Mouse (Mus musculus) CH12.LX (cell line): Measurements from ENCODE around the gene Cyp4b1.
"Not testable (repeated sequence)": the region's sequence is repeated elsewhere in the genome, so short reads cannot be mapped to it uniquely, and the experiment has no call there.

Source experiments
- CHD1 ChIP-seq: IDR thresholded peaks from 2 replicates; pipeline ENCODE4 v1.6.1; 2012; ENCODE audit warnings: low read depth, low read length, improper control_type of control experiment, inconsistent platforms
- CTCF ChIP-seq, 2 experiments: IDR thresholded peaks in 1 of 2; conservative IDR thresholded peaks in 1 of 2; 2 replicates each; pipeline ENCODE4 v1.5.1; 2011 to 2012; ENCODE audit warnings: low read depth in 2 of 2, low read length in 2 of 2, improper control_type of control experiment in 1 of 2, inconsistent platforms in 1 of 2, mild to moderate bottlenecking in 1 of 2, moderate library complexity in 1 of 2
- E2F4 ChIP-seq: IDR thresholded peaks from 2 replicates; pipeline ENCODE4 v1.6.1; 2011; ENCODE audit warnings: low read depth, low read length, improper control_type of control experiment; ENCODE audit not compliant: insufficient replicate concordance
- MAFK ChIP-seq: IDR thresholded peaks from 2 replicates; pipeline ENCODE4 v1.6.1; 2011; ENCODE audit warnings: low read length, improper control_type of control experiment; ENCODE audit not compliant: insufficient replicate concordance
- MAX ChIP-seq: IDR thresholded peaks from 2 replicates; pipeline ENCODE4 v1.6.1; 2011; ENCODE audit warnings: low read length, improper control_type of control experiment
- NRF1 ChIP-seq: IDR thresholded peaks from 2 replicates; pipeline ENCODE4 v1.6.1; 2014; ENCODE audit warnings: low read depth, mild to moderate bottlenecking, inconsistent platforms, low read length, improper control_type of control experiment, moderate library complexity
- USF1 ChIP-seq: IDR thresholded peaks from 2 replicates; pipeline ENCODE4 v1.6.1; 2014; ENCODE audit warnings: low read depth, mild to moderate bottlenecking, inconsistent platforms, low read length, improper control_type of control experiment

DNA sequence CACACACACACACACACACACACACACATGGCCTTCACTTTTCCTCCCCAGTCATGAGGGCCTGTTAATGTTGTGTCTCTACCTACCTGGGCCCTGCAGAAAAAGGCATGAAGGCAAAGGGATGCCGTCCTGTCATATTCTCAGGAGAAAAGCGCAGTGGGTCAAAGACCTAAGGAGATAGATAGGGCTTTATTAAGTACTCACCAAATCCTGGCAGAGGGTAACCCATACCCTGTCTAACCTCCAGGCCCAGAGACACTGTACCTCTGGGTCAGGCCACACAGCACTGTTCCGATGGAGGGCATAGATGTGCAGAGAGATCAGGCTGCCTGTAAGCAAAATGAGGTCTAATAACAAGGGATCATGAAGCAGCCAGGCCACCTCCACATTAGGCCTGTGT is 22.0 kb downstream of the Cyp4b1 start:
- not testable (repeated sequence) for TF ChIP-seq CTCF (conservative IDR thresholded peaks at IDR 0.05 in 1 of 2, IDR thresholded peaks at IDR 0.05 in 1 of 2; ENCODE audit: low read depth in 2 of 2, low read length in 2 of 2); MAFK; E2F4; USF1; NRF1; CHD1; MAX
